In the genomic region with DNA sequence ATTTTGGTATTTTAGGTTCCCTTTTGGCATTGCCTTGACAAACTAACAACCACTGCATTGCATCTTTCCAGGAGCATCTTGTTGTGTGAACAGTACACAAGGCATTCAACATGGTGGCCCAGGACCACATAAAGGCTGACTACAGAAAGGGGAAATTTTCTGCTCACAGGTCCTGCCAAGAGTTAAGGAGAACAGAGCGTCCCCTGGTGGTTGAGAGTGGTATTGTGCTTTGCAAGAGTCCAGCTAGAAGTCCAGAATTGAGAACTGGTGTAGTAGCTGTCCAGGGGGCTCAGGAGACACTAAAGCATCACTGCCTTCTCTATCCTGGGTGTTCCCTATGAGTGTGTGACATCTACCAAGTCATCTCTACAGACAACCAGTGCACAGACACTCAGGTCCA, we compare ENCODE assay signal across 7 mouse cellular contexts. TPM values are rescaled to one million over a fixed set of nuclear protein-coding genes. Genes with fewer than 3 reads are reported as not detected.
DNase-seq lines count a peak whose midpoint lies in the region; ATAC-seq and TF ChIP-seq lines count a peak whose summit lies in the region.

No protein-coding gene starts in this region.

- H3K4me1 ChIP-seq in liver, embryonic 11.5 days (replicated peaks; ENCODE audit: control insufficient read depth, insufficient read depth, low read length) = no peaks in the 10 kb centered on the region
- no peaks in the 10 kb centered on the region for H3K4me1 ChIP-seq in ES-E14 (ENCODE audit: control insufficient read depth in 2 of 2, insufficient read depth in 2 of 2, low read length in 2 of 2, poor library complexity in 1 of 2)
- no peaks in the 10 kb centered on the region for H3K4me1 ChIP-seq in cortical plate, adult 2 months (ENCODE audit: control insufficient read depth, insufficient read depth, low read length)

- 0% methylated on average over 1 of the region's 1 CpGs for WGBS in liver, embryonic 11.5 days

- TF ChIP-seq CTCF in cortical plate, adult 2 months (IDR thresholded peaks at IDR 0.05; ENCODE audit: extremely low read depth, insufficient read depth, low read length) = peak; percentile 69

- peak; percentile 60 for DNase-seq in liver
- no peak for DNase-seq in liver, embryonic 11.5 days (ENCODE audit: low spot score)
- DNase-seq in ES-E14 (ENCODE audit: low read depth, low spot score) = peak; percentile 63
- DNase-seq in adrenal gland, adult 18-20 months (ENCODE audit: low spot score in 2 of 2) = peak; percentile 50 to 65
- peak; percentile 53 to 83 for DNase-seq in kidney, postnatal 36 days
- DNase-seq in naive thymus-derived CD4-positive, alpha-beta T cell, adult 2 months (ENCODE audit: low read depth) = peak; percentile 29

- H3K4me2 ChIP-seq in liver, embryonic 11.5 days = no peak overlapping the region

- H3K27ac ChIP-seq in liver, embryonic 11.5 days (ENCODE audit: low read depth, low read length) = no peak overlapping the region
- no peak overlapping the region for H3K27ac ChIP-seq in ES-E14 (ENCODE audit: insufficient read depth, low read depth, low read length, poor library complexity, severe bottlenecking)
- no peak overlapping the region for H3K27ac ChIP-seq in cortical plate, adult 2 months (ENCODE audit: insufficient read depth, low read length)

- no peak overlapping the region for H3K4me3 ChIP-seq in liver, embryonic 11.5 days (ENCODE audit: low read depth, low read length)
- no peak overlapping the region for H3K4me3 ChIP-seq in ES-E14 (ENCODE audit: insufficient read depth in 1 of 2, low read depth in 1 of 2, low read length in 2 of 2, poor library complexity in 1 of 2, severe bottlenecking in 1 of 2)
- no peak overlapping the region for H3K4me3 ChIP-seq in cortical plate, adult 2 months (ENCODE audit: insufficient read depth, low read length)

- in situ Hi-C loops in ES-E14 (cut with MboI; ENCODE audit: low sequenced_read_pairs in 2 of 2, unreplicated experiment in 2 of 2) = no loop called here

- no peaks in the 10 kb centered on the region for H3K27me3 ChIP-seq in liver, embryonic 11.5 days (replicated peaks; ENCODE audit: control insufficient read depth, insufficient read depth, low read length)

- no peak overlapping the region for H3K9ac ChIP-seq in liver, embryonic 11.5 days (ENCODE audit: low read depth, low read length)
- H3K9ac ChIP-seq in ES-E14 (ENCODE audit: insufficient read depth, low read depth, low read length, poor library complexity, severe bottlenecking) = no peak overlapping the region

- H3K36me3 ChIP-seq in liver, embryonic 11.5 days (ENCODE audit: control insufficient read depth, insufficient read depth, low read length) = no peaks in the 10 kb centered on the region
- H3K36me3 ChIP-seq in ES-E14 (ENCODE audit: control insufficient read depth, insufficient read depth, low read length, poor library complexity, severe bottlenecking) = no peaks in the 10 kb centered on the region

- TF ChIP-seq POLR2A in cortical plate, adult 2 months (IDR thresholded peaks at IDR 0.05; ENCODE audit: extremely low read depth, insufficient read depth, low read length) = no peak

- no peaks in the 10 kb centered on the region for H3K9me3 ChIP-seq in liver, embryonic 11.5 days (ENCODE audit: control insufficient read depth, low read length)
- H3K9me3 ChIP-seq in ES-E14 (ENCODE audit: control insufficient read depth, insufficient read depth, low read depth, low read length) = no peaks in the 10 kb centered on the region

- ATAC-seq in liver, embryonic 11.5 days (replicated peaks; ENCODE audit: low FRiP score) = no peak

TF ChIP-seq in ES-E14, 5 proteins besides CTCF, POLR2A, EP300 and RAD21:
- TF ChIP-seq HCFC1 (IDR thresholded peaks at IDR 0.05; ENCODE audit: borderline replicate concordance, insufficient read depth, low read length) (no peak), MAFK (IDR thresholded peaks at IDR 0.05; ENCODE audit: insufficient read depth, low read depth, low read length) (no peak), ZNF384 (IDR thresholded peaks at IDR 0.05; ENCODE audit: low read depth, low read length) (no peak), CHD2 (IDR thresholded peaks at IDR 0.05; ENCODE audit: low read depth, low read length) (no peak), ZC3H11A (IDR thresholded peaks at IDR 0.05; ENCODE audit: borderline replicate concordance, low read depth, low read length) (no peak)

RNA-seq across cellular contexts. Expression of a gene that starts 49.0 kb away (rescaled TPM):
- polyA plus RNA-seq in liver, embryonic 11.5 days (2014; fragmentation: Nextera tagmentation; extraction: Ambion mirVana) = 2.2 and 2.7 TPM in 2 replicates
- 0.37 and 0.67 TPM in 2 replicates for total RNA-seq in ES-E14 (2012; rRNA removed)
- under 1 TPM; 0.13 to 0.20 TPM for total RNA-seq in adrenal gland, adult 18-20 months (2021)
- polyA plus RNA-seq in cortical plate, adult 2 months (2012; rRNA removed) = 0.34 and 0.46 TPM in 2 replicates
